ENCODE assay signal across 8 mouse cellular contexts in the genomic region with DNA sequence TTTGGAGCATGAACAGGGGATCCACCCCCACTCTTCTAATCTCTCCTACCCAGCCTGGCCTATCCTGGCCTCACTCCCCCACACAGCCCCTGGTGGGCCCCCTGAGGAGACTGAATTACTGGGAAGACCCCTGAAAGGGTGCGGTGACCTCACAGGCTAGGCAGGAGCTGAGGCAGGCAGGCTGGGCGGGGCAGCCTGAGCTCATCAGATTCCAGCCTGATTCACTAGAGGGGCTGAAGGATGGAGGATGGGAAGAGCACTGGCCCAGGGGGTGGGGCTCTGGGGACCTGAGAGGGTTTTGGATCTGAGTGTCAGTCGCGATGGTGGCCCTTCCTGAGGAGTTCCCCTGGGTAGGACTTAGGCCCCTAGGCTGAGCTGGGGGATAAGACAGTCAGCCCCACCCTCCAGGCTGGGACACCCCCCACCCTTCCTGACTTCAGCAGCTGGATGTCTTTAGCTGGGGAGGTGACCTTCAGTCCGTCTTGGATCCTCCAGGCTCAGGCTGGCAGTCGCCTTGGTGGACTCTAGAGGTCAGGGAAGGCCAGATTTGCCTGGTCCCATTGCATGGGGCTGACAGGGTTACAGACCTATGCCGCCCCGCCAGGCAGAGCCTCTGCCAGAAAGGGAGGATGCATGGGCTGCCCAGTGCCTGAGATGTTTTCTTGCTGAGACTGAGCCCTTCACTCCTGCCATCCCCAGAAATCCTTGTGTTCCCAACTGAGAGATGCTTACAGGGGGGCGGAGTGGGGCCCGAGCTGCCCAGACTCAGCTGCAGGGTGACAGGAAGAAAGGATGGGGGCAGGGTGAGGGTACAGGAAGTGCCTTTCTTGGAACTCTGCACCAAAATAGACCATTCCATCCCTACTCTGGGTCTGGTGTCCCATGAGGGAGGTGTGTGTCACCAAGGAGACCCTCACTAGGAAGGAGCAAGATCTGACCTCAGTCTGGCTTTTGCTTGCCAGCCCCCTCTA. TPM values are rescaled to one million over a fixed set of nuclear protein-coding genes. Genes with fewer than 3 reads are reported as not detected.
DNase-seq lines count a peak whose midpoint lies in the region; ATAC-seq lines count a peak whose summit lies in the region.

No protein-coding gene starts in this region.

- intact Hi-C loops in gastrocnemius, postnatal 14 days (cut with DNase I; ENCODE audit: low total_unique reads) = no loop called here

- H3K4me3 ChIP-seq in heart, embryonic 10.5 days = peak overlapping the region; percentile 15
- no peak overlapping the region for H3K4me3 ChIP-seq in limb, embryonic 11.5 days (ENCODE audit: low read depth, low read length)

- peak; percentile 57 for DNase-seq in testis, postnatal 10 days (ENCODE audit: low spot score)
- DNase-seq in testis, postnatal 14 days (ENCODE audit: low spot score) = no peak
- peak; percentile 84 for DNase-seq in heart, embryonic 10.5 days (ENCODE audit: low spot score)
- DNase-seq in limb, embryonic 11.5 days (ENCODE audit: low spot score) = no peak
- peak; percentile 47 for DNase-seq in retina, embryonic 14.5 days (ENCODE audit: low spot score)
- no peak for DNase-seq in layer of hippocampus, adult 9-11 months
- no peak for DNase-seq in gastrocnemius, postnatal 14 days
- DNase-seq in adrenal gland, postnatal 4 days (ENCODE audit: low spot score in 2 of 2) = no peak

- ATAC-seq in limb, embryonic 11.5 days (ENCODE audit: insufficient number of reproducible peaks, low FRiP score, low TSS enrichment, low read depth) = no peak

- peaks cover 24% of the 10 kb centered on the region for H3K27me3 ChIP-seq in heart, embryonic 10.5 days (ENCODE audit: insufficient read depth, poor library complexity, severe bottlenecking)
- no peaks in the 10 kb centered on the region for H3K27me3 ChIP-seq in limb, embryonic 11.5 days (ENCODE audit: control insufficient read depth, insufficient read depth, low read length)

- peak overlapping the region; percentile 3; the same call in 1 of the 2 replicates for H3K9ac ChIP-seq in limb, embryonic 11.5 days (ENCODE audit: low read length)

- H3K36me3 ChIP-seq in heart, embryonic 10.5 days = no peaks in the 10 kb centered on the region
- no peaks in the 10 kb centered on the region for H3K36me3 ChIP-seq in limb, embryonic 11.5 days (ENCODE audit: control insufficient read depth, insufficient read depth, low read length)

- peaks cover 60% of the 10 kb centered on the region for H3K4me1 ChIP-seq in heart, embryonic 10.5 days
- H3K4me1 ChIP-seq in limb, embryonic 11.5 days (ENCODE audit: control insufficient read depth, insufficient read depth, low read length) = peaks cover 45% of the 10 kb centered on the region

- H3K9me3 ChIP-seq in heart, embryonic 10.5 days = no peaks in the 10 kb centered on the region
- H3K9me3 ChIP-seq in limb, embryonic 11.5 days (ENCODE audit: control insufficient read depth, low read length) = no peaks in the 10 kb centered on the region

- H3K4me2 ChIP-seq in limb, embryonic 11.5 days (ENCODE audit: low read depth, severe bottlenecking) = no peak overlapping the region

- H3K27ac ChIP-seq in heart, embryonic 10.5 days = peak overlapping the region; percentile 85
- peak overlapping the region; percentile 36; the same call in 1 of the 2 replicates for H3K27ac ChIP-seq in limb, embryonic 11.5 days (replicated peaks; ENCODE audit: low read depth, low read length)

- WGBS in heart, embryonic 10.5 days = 9% methylated on average over 10 of the region's 10 CpGs
- 12% methylated on average over 10 of the region's 10 CpGs for WGBS in limb, embryonic 11.5 days

RNA-seq across cellular contexts. Expression of a gene that starts 8.8 kb away (rescaled TPM):
- 19.0 and 43.4 TPM in 2 replicates for polyA plus RNA-seq in heart, embryonic 10.5 days (2016; fragmentation: Nextera tagmentation; extraction: Ambion mirVana)
- polyA plus RNA-seq in limb, embryonic 11.5 days (2014; fragmentation: Nextera tagmentation; extraction: Ambion mirVana) = 41.1 and 45.6 TPM in 2 replicates
- 10 to 100 TPM; 23.8 to 43.2 TPM for total RNA-seq in gastrocnemius, postnatal 14 days (2021)
- total RNA-seq in adrenal gland, postnatal 4 days (2021) = 10 to 100 TPM; 45.8 to 47.6 TPM

RNA-seq across cellular contexts. Expression of a gene that starts 8.8 kb away (rescaled TPM):
- 4.0 and 5.3 TPM in 2 replicates for polyA plus RNA-seq in heart, embryonic 10.5 days (2016; fragmentation: Nextera tagmentation; extraction: Ambion mirVana)
- polyA plus RNA-seq in limb, embryonic 11.5 days (2014; fragmentation: Nextera tagmentation; extraction: Ambion mirVana) = 1.3 and 1.6 TPM in 2 replicates
- total RNA-seq in gastrocnemius, postnatal 14 days (2021) = 1 to 10 TPM in 1 of 2 experiments, under 1 TPM in 1; 0.55 to 1.1 TPM
- total RNA-seq in adrenal gland, postnatal 4 days (2021) = 1 to 10 TPM; 5.1 TPM

RNA-seq across cellular contexts. Expression of a gene that starts 17.9 kb away (rescaled TPM):
- polyA plus RNA-seq in heart, embryonic 10.5 days (2016; fragmentation: Nextera tagmentation; extraction: Ambion mirVana) = 47.1 and 58.1 TPM in 2 replicates
- polyA plus RNA-seq in limb, embryonic 11.5 days (2014; fragmentation: Nextera tagmentation; extraction: Ambion mirVana) = 52.6 and 61.2 TPM in 2 replicates
- 10 to 100 TPM; 11.1 to 11.3 TPM for total RNA-seq in gastrocnemius, postnatal 14 days (2021)
- total RNA-seq in adrenal gland, postnatal 4 days (2021) = 10 to 100 TPM; 29.6 to 35.1 TPM

RNA-seq across cellular contexts. Expression of a gene that starts 20.4 kb away (rescaled TPM):
- polyA plus RNA-seq in heart, embryonic 10.5 days (2016; fragmentation: Nextera tagmentation; extraction: Ambion mirVana) = 1.6 and 2.5 TPM in 2 replicates
- 1.7 and 2.0 TPM in 2 replicates for polyA plus RNA-seq in limb, embryonic 11.5 days (2014; fragmentation: Nextera tagmentation; extraction: Ambion mirVana)
- under 1 TPM; 0.43 to 0.89 TPM for total RNA-seq in gastrocnemius, postnatal 14 days (2021)
- total RNA-seq in adrenal gland, postnatal 4 days (2021) = 1 to 10 TPM; 1.3 to 2.0 TPM

RNA-seq across cellular contexts. Expression of a gene that starts 20.5 kb away (rescaled TPM):
- polyA plus RNA-seq in heart, embryonic 10.5 days (2016; fragmentation: Nextera tagmentation; extraction: Ambion mirVana) = 42.8 and 47.8 TPM in 2 replicates
- polyA plus RNA-seq in limb, embryonic 11.5 days (2014; fragmentation: Nextera tagmentation; extraction: Ambion mirVana) = 36.6 and 37.8 TPM in 2 replicates
- 10 to 100 TPM; 20.4 to 23.7 TPM for total RNA-seq in gastrocnemius, postnatal 14 days (2021)
- total RNA-seq in adrenal gland, postnatal 4 days (2021) = 10 to 100 TPM; 48.0 to 49.0 TPM

Comparison
In these comparisons a context has a peak if more than half of its experiments do, and no peak if none do; other contexts are left out.
1. DNase-seq: peak in testis, postnatal 10 days (single experiment), heart, embryonic 10.5 days (single experiment) and retina, embryonic 14.5 days (single experiment); none in testis, postnatal 14 days (single experiment), limb, embryonic 11.5 days (single experiment), layer of hippocampus, adult 9-11 months (single experiment), gastrocnemius, postnatal 14 days (single experiment) and adrenal gland, postnatal 4 days (0 of 2).